Mouse (Mus musculus) CH12.LX (cell line): Measurements from ENCODE around the gene C9orf72. TPM values are rescaled to one million over a fixed set of nuclear protein-coding genes. Genes with fewer than 3 reads are reported as not detected.
A peak's percentile ranks its signal among the peaks of the same experiment; 100 is the strongest.

Experiments
- DNase-seq: peaks from one replicate; pipeline ENCODE4 v3.0.0-alpha.2; 2013; ENCODE audit errors: extremely low read depth
- H3K27ac ChIP-seq: 2 replicates; pipeline ENCODE4 v1.5.1; 2012; ENCODE audit warnings: low read depth, mild to moderate bottlenecking, control low read depth, moderate library complexity; ENCODE audit not compliant: insufficient read depth
- H3K27me3 ChIP-seq: replicated peaks from 2 replicates; pipeline ENCODE3; 2012; ENCODE audit warnings: inconsistent platforms
- H3K36me3 ChIP-seq, 2 experiments: replicated peaks in 1 of 2; 2 replicates each; pipeline versions ENCODE3 to v1.6.1; 2012; ENCODE audit warnings: inconsistent platforms in 1 of 2, low read length in 1 of 2, mild to moderate bottlenecking in 1 of 2, mixed read lengths in 1 of 2, moderate library complexity in 1 of 2; ENCODE audit not compliant: control insufficient read depth in 1 of 2, insufficient read depth in 1 of 2
- H3K4me1 ChIP-seq, 2 experiments: 2 replicates each; pipeline ENCODE4 v1.6.1; 2012; ENCODE audit warnings: inconsistent platforms in 1 of 2, moderate library complexity in 1 of 2; ENCODE audit not compliant: insufficient read depth in 2 of 2, control insufficient read depth in 1 of 2
- H3K4me2 ChIP-seq: 2 replicates; pipeline ENCODE4 v1.6.1; 2012; ENCODE audit warnings: low read depth, mild to moderate bottlenecking, control low read depth; ENCODE audit not compliant: poor library complexity, insufficient read depth, severe bottlenecking
- H3K4me3 ChIP-seq, 3 experiments: fragments of 150-350 bp in 1 of 3; sonication (generic) in 1 of 3; replicated peaks in 1 of 3; 2 replicates each; pipeline versions ENCODE3 to v1.5.1; 2011 to 2012; ENCODE audit warnings: low read depth in 2 of 3, low read length in 2 of 3, mild to moderate bottlenecking in 2 of 3, moderate library complexity in 2 of 3, control low read depth in 1 of 3, improper control_type of control experiment in 1 of 3, inconsistent platforms in 1 of 3, mixed read lengths in 1 of 3; ENCODE audit not compliant: poor library complexity in 1 of 3
- H3K79me2 ChIP-seq: replicated peaks from 2 replicates; pipeline ENCODE4 v1.6.1; 2012; ENCODE audit warnings: mild to moderate bottlenecking, moderate library complexity; ENCODE audit not compliant: control insufficient read depth, poor library complexity, insufficient read depth, severe bottlenecking; ENCODE audit errors: extremely low read depth
- H3K9ac ChIP-seq: 2 replicates; pipeline ENCODE4 v1.6.1; 2012; ENCODE audit warnings: low read depth, mild to moderate bottlenecking, control low read depth, moderate library complexity; ENCODE audit not compliant: insufficient read depth
- H3K9me3 ChIP-seq: replicated peaks from 2 replicates; pipeline ENCODE3; 2012; ENCODE audit warnings: low read length, inconsistent platforms, mixed read lengths
- BHLHE40 ChIP-seq: IDR thresholded peaks from 2 replicates; pipeline ENCODE4 v1.6.1; 2011; ENCODE audit warnings: mild to moderate bottlenecking, low read depth, low read length, improper control_type of control experiment
- CHD1 ChIP-seq: IDR thresholded peaks from 2 replicates; pipeline ENCODE4 v1.6.1; 2012; ENCODE audit warnings: low read depth, low read length, improper control_type of control experiment, inconsistent platforms
- CHD2 ChIP-seq: IDR thresholded peaks from 2 replicates; pipeline ENCODE4 v1.6.1; 2011; ENCODE audit warnings: low read length, improper control_type of control experiment
- CTCF ChIP-seq, 2 experiments: IDR thresholded peaks in 1 of 2; conservative IDR thresholded peaks in 1 of 2; 2 replicates each; pipeline ENCODE4 v1.5.1; 2011 to 2012; ENCODE audit warnings: low read depth in 2 of 2, low read length in 2 of 2, improper control_type of control experiment in 1 of 2, inconsistent platforms in 1 of 2, mild to moderate bottlenecking in 1 of 2, moderate library complexity in 1 of 2
- E2F4 ChIP-seq: IDR thresholded peaks from 2 replicates; pipeline ENCODE4 v1.6.1; 2011; ENCODE audit warnings: low read depth, low read length, improper control_type of control experiment; ENCODE audit not compliant: insufficient replicate concordance
- ELF1 ChIP-seq: IDR thresholded peaks from 2 replicates; pipeline ENCODE4 v1.6.1; 2014; ENCODE audit warnings: low read depth, mild to moderate bottlenecking, inconsistent platforms, low read length, improper control_type of control experiment
- EP300 ChIP-seq: IDR thresholded peaks from 2 replicates; pipeline ENCODE4 v1.6.1; 2011; ENCODE audit warnings: low read length, improper control_type of control experiment
- ETS1 ChIP-seq: conservative IDR thresholded peaks from 2 replicates; pipeline ENCODE4 v1.6.1; 2012; ENCODE audit warnings: low read depth, mild to moderate bottlenecking, inconsistent platforms, low read length, improper control_type of control experiment, moderate library complexity
- GABPA ChIP-seq: IDR thresholded peaks from 2 replicates; pipeline ENCODE4 v1.6.1; 2012; ENCODE audit warnings: low read depth, low read length, improper control_type of control experiment, inconsistent platforms; ENCODE audit not compliant: insufficient replicate concordance
- HCFC1 ChIP-seq: IDR thresholded peaks from 2 replicates; pipeline ENCODE4 v1.6.1; 2012; ENCODE audit warnings: low read depth, mild to moderate bottlenecking, inconsistent platforms, low read length, improper control_type of control experiment
- JUN ChIP-seq: IDR thresholded peaks from 2 replicates; pipeline ENCODE4 v1.6.1; 2011; ENCODE audit warnings: low read depth, mild to moderate bottlenecking, low read length, improper control_type of control experiment, moderate library complexity; ENCODE audit not compliant: insufficient read depth
- JUND ChIP-seq: conservative IDR thresholded peaks from 2 replicates; pipeline ENCODE4 v1.6.1; 2011; ENCODE audit warnings: low read depth, low read length, improper control_type of control experiment
- MAX ChIP-seq: IDR thresholded peaks from 2 replicates; pipeline ENCODE4 v1.6.1; 2011; ENCODE audit warnings: low read length, improper control_type of control experiment
- MAZ ChIP-seq: IDR thresholded peaks from 2 replicates; pipeline ENCODE4 v1.6.1; 2012; ENCODE audit warnings: low read depth, mild to moderate bottlenecking, inconsistent platforms, low read length, improper control_type of control experiment, moderate library complexity
- MEF2A ChIP-seq: IDR thresholded peaks from 2 replicates; pipeline ENCODE4 v1.6.1; 2014; ENCODE audit warnings: low read depth, mild to moderate bottlenecking, inconsistent platforms, low read length, improper control_type of control experiment, borderline replicate concordance
- MXI1 ChIP-seq: IDR thresholded peaks from 2 replicates; pipeline ENCODE4 v1.6.1; 2011; ENCODE audit warnings: mild to moderate bottlenecking, low read depth, low read length, improper control_type of control experiment
- MYC ChIP-seq: IDR thresholded peaks from 2 replicates; pipeline ENCODE4 v1.6.1; 2011; ENCODE audit warnings: low read depth, mild to moderate bottlenecking, improper control_type of control experiment, low read length
- NELFE ChIP-seq: IDR thresholded peaks from 2 replicates; pipeline ENCODE4 v1.6.1; 2011; ENCODE audit warnings: low read depth, low read length, improper control_type of control experiment
- NRF1 ChIP-seq: IDR thresholded peaks from 2 replicates; pipeline ENCODE4 v1.6.1; 2014; ENCODE audit warnings: low read depth, mild to moderate bottlenecking, inconsistent platforms, low read length, improper control_type of control experiment, moderate library complexity
- PAX5 ChIP-seq: IDR thresholded peaks from 2 replicates; pipeline ENCODE4 v1.6.1; 2012; ENCODE audit warnings: low read length, inconsistent platforms, mixed read lengths
- POLR2A ChIP-seq: IDR thresholded peaks from 2 replicates; pipeline ENCODE4 v1.6.1; 2011; ENCODE audit warnings: low read depth, mild to moderate bottlenecking, improper control_type of control experiment, low read length
- RAD21 ChIP-seq: IDR thresholded peaks from 2 replicates; pipeline ENCODE4 v1.6.1; 2011; ENCODE audit warnings: low read depth, mild to moderate bottlenecking, low read length, improper control_type of control experiment, moderate library complexity
- RCOR1 ChIP-seq: conservative IDR thresholded peaks from 2 replicates; pipeline ENCODE4 v1.6.1; 2012; ENCODE audit warnings: low read depth, mild to moderate bottlenecking, inconsistent platforms, low read length, improper control_type of control experiment
- SIN3A ChIP-seq: IDR thresholded peaks from 2 replicates; pipeline ENCODE4 v1.6.1; 2012; ENCODE audit warnings: low read length, improper control_type of control experiment, inconsistent platforms
- SMC3 ChIP-seq: IDR thresholded peaks from 2 replicates; pipeline ENCODE4 v1.6.1; 2011; ENCODE audit warnings: low read depth, low read length, improper control_type of control experiment
- TBP ChIP-seq: conservative IDR thresholded peaks from 2 replicates; pipeline ENCODE4 v1.6.1; 2011; ENCODE audit warnings: low read depth, low read length, improper control_type of control experiment
- TCF12 ChIP-seq: IDR thresholded peaks from 2 replicates; pipeline ENCODE4 v1.6.1; 2014; ENCODE audit warnings: low read depth, mild to moderate bottlenecking, inconsistent platforms, low read length, improper control_type of control experiment
- UBTF ChIP-seq: IDR thresholded peaks from 2 replicates; pipeline ENCODE4 v1.6.1; 2012; ENCODE audit warnings: low read depth, mild to moderate bottlenecking, inconsistent platforms, low read length, improper control_type of control experiment, moderate library complexity
- USF1 ChIP-seq: IDR thresholded peaks from 2 replicates; pipeline ENCODE4 v1.6.1; 2014; ENCODE audit warnings: low read depth, mild to moderate bottlenecking, inconsistent platforms, low read length, improper control_type of control experiment
- USF2 ChIP-seq: conservative IDR thresholded peaks from 2 replicates; pipeline ENCODE4 v1.6.1; 2011; ENCODE audit warnings: low read depth, low read length, improper control_type of control experiment
- ZMIZ1 ChIP-seq: IDR thresholded peaks from 2 replicates; pipeline ENCODE4 v1.6.1; 2012; ENCODE audit warnings: low read depth, mild to moderate bottlenecking, inconsistent platforms, low read length, improper control_type of control experiment
- ZNF384 ChIP-seq: IDR thresholded peaks from 2 replicates; pipeline ENCODE4 v1.6.1; 2012; ENCODE audit warnings: low read depth, low read length, improper control_type of control experiment, inconsistent platforms
- dilution Hi-C: fragments of 300-500 bp; cut with MboI; formaldehyde crosslinking; loops from 2 replicates; pipeline ENCODE4 v1.14.3; 2020; ENCODE audit warnings: low sequenced_read_pairs; ENCODE audit not compliant: extremely low pct_unique_long_range_greater_than_20kb, extremely low pct_ligation_motif_present
- in situ Hi-C: fragments of 300-500 bp; cut with MboI; formaldehyde crosslinking; loops from 3 replicates; pipeline ENCODE4 v1.14.3; 2019; ENCODE audit warnings: low sequenced_read_pairs, low pct_ligation_motif_present, low pct_unique_long_range_greater_than_20kb, mixed read lengths
- polyA plus RNA-seq: library from polyadenylated mRNA; unstranded; fragments of >175 nt; gene quantifications from 2 replicates; pipeline ENCODE4 v1.2.1, GENCODE M21; 2012; ENCODE audit warnings: low read depth; ENCODE audit not compliant: insufficient read length
- total RNA-seq, 2 experiments: library from RNA; depleted of rRNA; stranded (reverse); fragments of 300-350 nt in 1 of 2; fragments of >200 nt in 1 of 2; gene quantifications; 2 replicates each; pipeline ENCODE4 v1.2.3; 2012 to 2014

C9orf72 gene
- total and polyA plus RNA-seq, 3 experiments = 15.4 to 58.2 (median 49.7) TPM

- TF ChIP-seq JUND (no peak), NRF1 (peak; percentile 51), SMC3 (peak; percentile 94), ELF1 (peak; percentile 32), NELFE (peak; percentile 82), MEF2A (0 out of 2 replicates have a peak, but pooled peaks have one; percentile 59), ZNF384 (0 out of 2 replicates have a peak, but pooled peaks have one; percentile 18), USF2 (no peak), ZMIZ1 (peak; percentile 52; the same call in 1 of the 2 replicates)
Measured at GRCm38 (mm10) chr4:35156751-35157611, 69.0 kb downstream of the C9orf72 start, which contains the start of gene Mob3b (continued).

- Histone ChIP-seq H3K4me1 (peaks cover 5 to 35% of the 10 kb centered on the region in 2 experiments; a peak in 3 of 4 replicates), H3K4me3 (peak overlapping the region; percentile 77 to 87 (median 82)), H3K9me3 (no peaks in the 10 kb centered on the region), H3K27me3 (no peaks in the 10 kb centered on the region), H3K4me2 (peak overlapping the region; percentile 83), H3K79me2 (peaks cover 8% of the 10 kb centered on the region), H3K36me3 (peaks cover 0 to 5% of the 10 kb centered on the region in 2 experiments), H3K27ac (peak overlapping the region; percentile 81), H3K9ac (peak overlapping the region; percentile 67)
- in situ Hi-C loops (loop anchor here (5.0 to 10.0 kb wide), 2 partner anchors 171 to 199 kb away; no protein-coding TSS in a partner anchor), dilution Hi-C loops (no loop called here)
- DNase-seq = peak; percentile 68
- TF ChIP-seq PAX5 (no peak), SMC3 (no peak), TBP (no peak), E2F4 (no peak), ETS1 (no peak; the same call in 1 of the 2 replicates), ZMIZ1 (no peak), EP300 (no peak), RCOR1 (no peak), NELFE (no peak), CTCF (conservative IDR thresholded peaks at IDR 0.05 in 1 of 2, IDR thresholded peaks at IDR 0.05 in 1 of 2; ENCODE audit: low read depth in 2 of 2, low read length in 2 of 2) (no peak), HCFC1 (peak; percentile 9; the same call in 1 of the 2 replicates), USF1 (no peak), POLR2A (peak; percentile 51; the same call in 1 of the 2 replicates), MXI1 (0 out of 2 replicates have a peak, but pooled peaks have one; percentile 28), TCF12 (peak; percentile 54; the same call in 1 of the 2 replicates), RAD21 (no peak), JUND (no peak), MAX (no peak), ZNF384 (no peak), BHLHE40 (peak; percentile 4; the same call in 1 of the 2 replicates), ELF1 (no peak), MAZ (0 out of 2 replicates have a peak, but pooled peaks have one; percentile 35), NRF1 (peak; percentile 81), CHD1 (no peak), SIN3A (no peak; the same call in none of the 2 replicates), MEF2A (no peak; the same call in 1 of the 2 replicates), USF2 (no peak), JUN (no peak), GABPA (no peak), CHD2 (0 out of 2 replicates have a peak, but pooled peaks have one; percentile 11), UBTF (peak; percentile 87), MYC (no peak)
Measured at GRCm38 (mm10) chr4:35156149-35156611, 69.8 kb downstream of the C9orf72 start.
